Mouse (Mus musculus) lung, postnatal 4 days (tissue): Measurements from ENCODE around the gene Wdr61.
A peak's percentile ranks its signal among the peaks of the same experiment; 100 is the strongest.
"Not testable (repeated sequence)": the region's sequence is repeated elsewhere in the genome, so short reads cannot be mapped to it uniquely, and the experiment has no call there.

Source experiments
- DNase-seq, 2 experiments: peaks; one replicate each; pipeline ENCODE4 v3.0.0; 2021

Gene Wdr61

GRCm38 (mm10) chr9:54726315-54726714, 8.0 kb downstream of the Wdr61 start:
- DNase-seq, result no peak

- no peak for DNase-seq
These were observed 11.7 kb downstream of the Wdr61 start for GRCm38 (mm10) chr9:54722596-54722995.

DNA sequence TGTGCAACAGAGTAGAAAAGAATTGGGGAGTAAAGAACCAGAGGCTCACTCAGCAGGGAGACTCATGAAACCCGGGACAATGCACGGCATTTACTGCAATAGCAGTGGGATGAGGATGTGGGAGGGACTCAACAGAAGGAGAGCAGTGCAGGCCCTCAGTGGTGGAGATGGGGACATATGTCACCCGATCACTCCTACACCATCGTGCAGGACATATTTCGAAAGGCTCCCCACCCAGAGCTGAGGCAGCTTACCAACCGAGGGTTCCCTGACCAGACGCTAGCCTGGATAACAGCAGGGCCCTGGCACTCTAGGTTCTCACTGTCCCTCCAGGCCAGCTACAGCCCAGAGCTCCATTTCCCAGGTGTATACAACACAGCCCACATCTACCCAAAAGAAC, 12.2 kb downstream of the Wdr61 start:
- DNase-seq, result no peak

DNA sequence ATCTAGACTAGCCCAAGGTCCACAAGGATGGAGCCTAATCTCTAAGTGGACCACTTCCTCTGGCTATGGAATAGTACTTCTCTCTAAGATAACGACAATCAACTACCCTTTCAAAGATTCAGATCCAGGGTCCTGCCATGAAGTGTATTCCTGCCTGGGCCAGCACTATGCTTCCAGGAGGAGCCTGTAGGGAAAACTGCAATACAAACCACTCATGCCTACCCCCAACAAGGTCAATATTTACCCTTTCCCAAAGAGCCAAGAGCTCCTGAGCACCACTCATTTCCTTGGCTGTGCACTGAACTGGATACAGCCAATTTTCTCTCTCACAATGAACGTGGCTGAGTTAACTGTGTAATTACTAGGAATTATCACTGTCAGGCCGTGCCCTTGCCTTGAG, 16.8 kb downstream of the Wdr61 start:
- no peak for DNase-seq

- no peak for DNase-seq
These were observed 18.5 kb downstream of the Wdr61 start for GRCm38 (mm10) chr9:54715776-54716175.

DNA sequence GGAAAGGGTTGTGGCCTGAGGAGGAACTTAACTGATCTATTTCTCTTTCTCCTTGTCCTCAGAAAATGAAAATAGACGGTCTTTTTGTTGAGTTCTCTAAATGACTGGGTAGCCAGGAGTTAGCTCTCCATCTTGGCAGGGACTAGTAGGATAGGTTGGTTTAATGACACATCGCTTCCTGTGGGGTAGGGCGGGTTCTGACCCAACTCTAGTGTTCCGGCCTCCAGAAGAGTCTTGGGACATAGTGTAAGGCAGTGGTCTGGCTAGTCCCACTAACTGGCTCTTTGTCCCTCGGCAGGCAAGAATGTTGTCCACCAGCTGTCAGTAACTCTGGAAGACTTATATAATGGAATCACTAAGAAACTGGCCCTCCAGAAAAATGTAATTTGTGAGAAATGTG, 26.2 kb downstream of the Wdr61 start:
- DNase-seq, result no peak

DNA sequence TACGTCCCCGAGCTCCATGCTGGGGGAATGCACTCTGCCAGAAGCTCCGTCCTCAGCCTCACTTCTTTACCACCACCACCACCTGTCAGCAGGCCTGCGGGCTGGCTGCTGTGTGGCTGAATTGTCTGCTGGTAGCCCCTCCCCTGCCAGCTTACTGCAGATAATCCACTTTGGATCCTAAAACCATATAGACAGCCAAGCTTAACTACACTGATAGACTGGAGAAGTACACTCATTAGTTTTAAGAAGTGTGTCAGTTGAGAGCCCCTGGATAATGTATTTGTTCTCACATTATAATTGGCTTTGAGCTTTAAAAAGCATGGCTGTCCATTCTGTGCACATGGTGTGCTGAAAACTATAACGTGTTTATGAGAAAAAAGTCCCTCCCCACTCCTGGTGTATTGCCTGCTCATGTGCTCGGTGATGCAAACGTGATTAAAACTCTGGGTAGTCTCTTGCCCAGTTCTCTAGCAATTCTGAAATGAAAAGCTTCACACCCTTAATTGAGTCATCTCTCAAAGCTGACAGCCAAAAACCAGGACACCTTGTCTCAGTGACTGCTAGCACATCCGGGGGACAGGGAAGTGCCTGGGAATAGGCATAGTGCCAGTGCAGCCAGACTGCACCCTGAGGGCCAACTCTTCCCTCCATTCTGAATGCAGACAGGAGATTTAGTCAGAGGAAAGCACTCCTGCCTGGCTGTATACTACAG, 26.9 kb downstream of the Wdr61 start:
- no peak for DNase-seq

DNA sequence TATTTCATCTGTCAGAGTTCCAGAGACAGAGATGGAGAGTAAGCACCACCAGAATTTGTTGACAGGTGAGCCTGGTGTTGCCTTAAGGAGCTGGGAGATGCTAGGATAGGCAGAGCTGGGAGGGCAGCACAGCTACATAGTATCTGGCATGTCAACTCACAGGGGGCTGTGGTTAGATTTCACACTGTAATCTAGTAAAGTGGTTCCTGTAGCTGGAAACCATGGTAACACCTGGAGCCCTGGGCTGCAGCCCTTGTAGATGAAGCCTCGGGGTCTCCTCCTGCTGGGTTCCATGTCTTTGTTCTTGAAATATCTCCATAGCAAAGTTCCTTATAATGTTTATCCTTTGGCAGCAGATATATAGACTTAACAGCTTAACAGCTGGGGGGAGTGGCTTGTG, 28.8 kb downstream of the Wdr61 start:
- no peak for DNase-seq

DNA sequence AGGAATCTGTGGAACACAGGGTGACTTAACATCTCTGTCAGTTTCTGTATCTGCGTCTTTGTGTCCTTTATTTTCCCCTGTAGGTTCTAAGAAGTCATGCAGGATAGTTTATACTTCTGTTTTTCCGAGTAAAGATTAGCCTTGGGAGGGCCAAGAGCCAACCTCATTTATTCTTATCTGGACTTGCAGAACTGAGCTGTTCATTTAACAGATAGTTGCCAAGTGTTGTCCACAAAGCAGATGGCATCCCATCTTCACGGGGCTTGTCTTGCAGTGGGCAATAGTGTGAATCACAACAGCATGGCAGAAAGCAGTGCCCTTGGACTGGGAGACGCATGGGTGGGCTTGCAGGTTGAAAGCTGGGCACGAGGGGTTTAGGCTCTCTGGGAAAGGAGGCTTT, 30.0 kb downstream of the Wdr61 start:
- DNase-seq, result no peak

GRCm38 (mm10) chr9:54702581-54702980, 31.7 kb downstream of the Wdr61 start:
- no peak for DNase-seq

GRCm38 (mm10) chr9:54700746-54701145, 33.6 kb downstream of the Wdr61 start:
- DNase-seq, result no peak

- no peak for DNase-seq
These were observed 34.2 kb downstream of the Wdr61 start for GRCm38 (mm10) chr9:54700174-54700475.

- peak; percentile 86 to 90 for DNase-seq
These were observed 34.8 kb downstream of the Wdr61 start for GRCm38 (mm10) chr9:54699345-54700173.

- DNase-seq, result no peak
These were observed 35.3 kb downstream of the Wdr61 start for GRCm38 (mm10) chr9:54699087-54699344.

GRCm38 (mm10) chr9:54698318-54699086, 35.8 kb downstream of the Wdr61 start, which contains the start of gene Dnaja4:
Gene Dnaja4 (plus strand): TSS chr9:54698873.
- DNase-seq, result no peak

GRCm38 (mm10) chr9:54691241-54691805, 43.0 kb downstream of the Wdr61 start:
- peak in 1 of 2 experiments; percentile 14 for DNase-seq

DNA sequence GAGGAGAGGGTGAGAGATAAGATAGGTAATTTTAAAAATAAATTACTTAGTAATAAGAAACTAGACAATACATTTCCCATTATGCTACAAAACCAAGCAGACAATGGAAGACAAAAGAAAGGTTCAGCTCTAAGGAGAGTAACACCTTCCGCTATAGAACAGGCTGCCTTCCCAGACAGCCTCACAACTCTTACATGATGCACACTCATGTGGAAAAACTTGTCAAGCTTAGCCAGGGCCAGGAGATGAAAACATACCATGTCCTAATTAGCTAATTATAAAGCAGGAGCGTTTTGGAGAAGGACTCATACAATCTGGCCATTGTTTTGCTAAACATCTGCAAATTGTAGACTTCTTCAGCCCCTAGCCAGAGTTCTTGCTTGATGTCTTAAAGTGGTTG, 43.6 kb downstream of the Wdr61 start:
- DNase-seq, result not testable (repeated sequence)

DNA sequence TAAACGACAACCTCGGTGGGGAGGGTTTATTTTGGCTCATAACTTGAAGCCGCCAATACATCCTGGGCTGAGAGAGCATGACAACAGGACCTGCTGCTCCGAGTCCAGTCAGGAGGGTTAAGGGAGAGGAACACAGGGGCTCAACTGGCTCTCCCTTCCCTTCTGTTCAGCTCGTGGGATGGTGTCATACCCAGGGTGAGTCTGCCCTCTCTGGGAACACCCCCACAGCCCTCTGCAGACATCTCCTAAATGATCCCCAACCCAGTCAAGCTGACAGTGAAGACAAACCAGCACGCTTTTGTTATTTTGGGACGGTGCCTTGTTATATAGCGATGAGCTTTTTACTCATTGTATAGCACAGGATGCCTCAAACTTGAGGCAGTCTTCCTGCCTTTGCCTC, 44.9 kb downstream of the Wdr61 start:
- no peak for DNase-seq

- no peak for DNase-seq
These were observed 46.8 kb downstream of the Wdr61 start for GRCm38 (mm10) chr9:54687246-54688236.

DNA sequence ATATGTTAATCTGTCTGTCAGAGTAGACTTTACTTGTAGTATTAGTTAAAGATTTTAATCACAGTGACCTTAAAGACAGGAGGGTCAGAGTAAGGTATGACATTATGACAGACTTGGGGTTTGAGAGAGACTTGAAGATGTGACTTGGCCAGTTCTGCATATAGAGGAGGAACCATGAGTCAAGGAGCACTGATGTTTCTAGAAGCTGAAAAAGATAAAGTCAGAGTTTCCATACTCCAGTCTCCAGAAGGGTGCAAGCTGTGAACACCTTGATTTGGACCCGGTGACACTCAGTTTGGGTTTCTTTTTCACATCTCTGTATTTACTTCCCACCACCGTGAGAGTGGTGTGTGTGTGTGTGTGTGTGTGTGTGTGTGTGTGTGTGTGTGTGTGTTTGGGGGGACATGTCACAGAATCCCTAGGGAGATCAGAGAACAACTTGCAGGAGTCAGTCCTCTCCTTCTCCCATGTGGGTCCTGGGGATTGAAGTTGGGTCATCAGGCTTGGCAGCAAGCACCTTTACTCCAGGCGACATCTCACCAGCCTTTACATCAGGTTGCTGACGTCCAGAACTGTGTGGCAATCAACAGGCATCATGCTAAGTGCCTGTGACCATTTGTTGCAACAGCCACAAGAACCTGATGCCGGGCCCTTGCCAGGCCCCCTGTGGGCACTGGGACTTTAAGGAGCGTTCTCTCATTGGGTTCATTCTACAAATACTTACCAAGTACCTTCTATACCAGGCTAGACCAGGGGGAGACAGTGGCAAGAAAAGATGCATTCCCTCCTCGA, 50.3 kb downstream of the Wdr61 start:
- no peak for DNase-seq

GRCm38 (mm10) chr9:54682846-54683245, 51.5 kb downstream of the Wdr61 start:
- DNase-seq, result no peak
